Mouse (Mus musculus) hindbrain, embryonic 12.5 days (tissue): ENCODE measurements around the gene Acbd6. TPM values are rescaled to one million over a fixed set of nuclear protein-coding genes. Genes with fewer than 3 reads are reported as not detected.

Experiments
- ATAC-seq: fragments of 200-750 bp; cut with Nextera tagmentation; 2 replicates; pipeline ENCODE4 v1.8.0; 2017; ENCODE audit warnings: moderate TSS enrichment; ENCODE audit not compliant: low FRiP score
- H3K27ac ChIP-seq: fragments of 300-500 bp; sonication (generic); 2 replicates; pipeline ENCODE4 v1.5.1; 2016; ENCODE audit warnings: mild to moderate bottlenecking
- H3K27me3 ChIP-seq: fragments of 300-500 bp; sonication (generic); 2 replicates; pipeline ENCODE4 v1.6.1; 2016; ENCODE audit warnings: mild to moderate bottlenecking
- H3K36me3 ChIP-seq: fragments of 300-500 bp; sonication (generic); 2 replicates; pipeline ENCODE4 v1.6.1; 2016; ENCODE audit warnings: mild to moderate bottlenecking
- H3K4me1 ChIP-seq: fragments of 300-500 bp; sonication (generic); 2 replicates; pipeline ENCODE4 v1.6.1; 2016
- H3K4me2 ChIP-seq: fragments of 300-500 bp; sonication (generic); replicated peaks from 2 replicates; pipeline ENCODE4 v1.6.1; 2016; ENCODE audit warnings: mild to moderate bottlenecking
- H3K4me3 ChIP-seq: fragments of 300-500 bp; sonication (generic); 2 replicates; pipeline ENCODE4 v1.5.1; 2016; ENCODE audit warnings: mild to moderate bottlenecking
- H3K9ac ChIP-seq: fragments of 300-500 bp; sonication (generic); 2 replicates; pipeline ENCODE4 v1.6.1; 2016; ENCODE audit warnings: mild to moderate bottlenecking, moderate library complexity
- H3K9me3 ChIP-seq: fragments of 300-500 bp; sonication (generic); replicated peaks from 2 replicates; pipeline ENCODE4 v1.6.1; 2016; ENCODE audit warnings: mild to moderate bottlenecking
- WGBS: fragments of 180-500 bp; shearing (Covaris S2); methylation state at CpG from one replicate; pipeline ENCODE4 v1.1.7; 2016; 5-methylcytosine and 5-hydroxymethylcytosine counted together
- polyA plus RNA-seq: library from polyadenylated mRNA; unstranded; fragments of >200 nt; fragmentation: Nextera tagmentation; extraction: Ambion mirVana; gene quantifications from 2 replicates; pipeline ENCODE4 v1.2.1, GENCODE M21; 2016

Gene Acbd6
- polyA plus RNA-seq, 1 experiment from 2014 or later, result 91.9 TPM

DNA sequence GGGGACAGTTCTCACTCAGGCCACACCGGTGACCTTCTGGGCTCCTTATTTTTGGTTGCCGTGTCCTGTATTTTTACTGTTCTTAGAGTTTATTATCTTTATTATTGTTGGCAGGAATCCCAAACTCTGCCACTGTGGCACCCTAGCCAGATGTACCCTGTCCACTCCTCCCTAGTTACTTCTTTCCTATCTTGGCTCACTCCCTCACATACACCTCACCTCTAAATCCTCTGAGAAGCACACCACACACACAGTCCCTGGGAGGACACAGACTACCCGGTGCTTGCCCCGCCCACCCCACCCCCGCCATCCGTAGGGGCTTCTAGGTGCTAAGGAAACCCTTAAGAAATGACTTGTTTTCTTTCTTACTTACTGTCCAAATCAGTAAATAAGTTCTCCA, 117.7 kb downstream of the Acbd6 start:
- Histone ChIP-seq H3K4me2 (no peak overlapping the region), H3K9me3 (no peaks in the 10 kb centered on the region), H3K4me3 (no peak overlapping the region), H3K36me3 (no peaks in the 10 kb centered on the region), H3K9ac (no peak overlapping the region), H3K4me1 (peaks cover 5% of the 10 kb centered on the region; the same call in 1 of the 2 replicates), H3K27me3 (no peaks in the 10 kb centered on the region), H3K27ac (no peak overlapping the region)
- ATAC-seq, result no peak
- WGBS, result 86% methylated on average over 6 of the region's 6 CpGs

GRCm38 (mm10) chr1:155681116-155681799, 123.3 kb downstream of the Acbd6 start:
- Histone ChIP-seq H3K4me1 (peaks cover 23% of the 10 kb centered on the region), H3K27ac (peak overlapping the region; percentile 76), H3K36me3 (no peaks in the 10 kb centered on the region), H3K9ac (no peak overlapping the region), H3K9me3 (no peaks in the 10 kb centered on the region), H3K27me3 (no peaks in the 10 kb centered on the region), H3K4me3 (no peak overlapping the region), H3K4me2 (no peak overlapping the region)
- peak; percentile 84 for ATAC-seq
- WGBS, result 43% methylated on average over 10 of the region's 10 CpGs

DNA sequence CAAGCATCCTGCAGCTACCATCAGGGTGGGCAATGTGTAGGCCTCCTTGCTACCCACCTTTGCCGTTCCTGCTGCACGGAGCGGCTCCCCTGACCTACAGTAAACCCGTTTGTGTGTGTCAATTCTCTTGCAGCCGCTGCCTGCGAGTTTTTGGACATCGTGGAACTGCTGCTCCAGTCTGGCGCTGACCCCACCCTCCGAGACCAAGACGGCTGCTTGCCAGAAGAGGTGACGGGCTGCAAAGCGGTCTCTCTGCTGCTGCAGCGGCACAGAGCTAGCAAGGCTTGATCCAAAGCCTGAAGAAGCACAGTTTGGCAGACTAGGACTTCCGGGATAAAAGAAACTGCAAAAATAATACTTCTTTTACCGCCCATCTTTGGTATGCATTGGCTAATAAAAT, 128.9 kb downstream of the Acbd6 start:
- Histone ChIP-seq H3K9ac (no peak overlapping the region), H3K9me3 (no peaks in the 10 kb centered on the region), H3K4me2 (no peak overlapping the region), H3K4me1 (peaks cover 13% of the 10 kb centered on the region), H3K4me3 (no peak overlapping the region), H3K27me3 (no peaks in the 10 kb centered on the region), H3K27ac (0 out of 2 replicates have a peak overlapping the region, but pooled peaks have one; percentile 17), H3K36me3 (no peaks in the 10 kb centered on the region)
- WGBS, result 81% methylated on average over 15 of the region's 15 CpGs
- ATAC-seq, result no peak

DNA sequence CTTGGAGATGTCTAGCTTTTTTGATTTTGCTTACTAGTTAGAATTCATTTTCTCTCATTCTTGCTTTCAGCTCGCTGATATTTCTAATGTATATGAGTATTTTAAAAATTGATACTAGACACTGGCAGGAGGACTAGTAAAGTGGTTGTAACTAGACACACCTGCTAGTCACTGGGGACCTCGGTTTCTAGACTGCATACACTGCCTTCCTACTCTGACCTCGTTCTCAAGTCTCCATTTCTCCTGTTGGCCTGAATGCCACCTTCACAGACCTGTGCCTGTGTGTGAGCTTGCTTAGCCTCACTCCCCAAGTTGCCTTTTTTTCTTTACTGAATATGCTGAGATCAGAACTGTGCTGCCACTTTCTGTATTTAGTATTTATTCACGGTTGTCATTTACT, 131.2 kb downstream of the Acbd6 start:
- Histone ChIP-seq H3K4me1 (peaks cover 6% of the 10 kb centered on the region; the same call in 1 of the 2 replicates), H3K36me3 (no peaks in the 10 kb centered on the region), H3K27ac (no peak overlapping the region), H3K27me3 (no peaks in the 10 kb centered on the region), H3K4me3 (no peak overlapping the region), H3K4me2 (no peak overlapping the region), H3K9ac (no peak overlapping the region), H3K9me3 (no peaks in the 10 kb centered on the region)
- 75% methylated on average over 4 of the region's 4 CpGs for WGBS
- ATAC-seq, result no peak

- ATAC-seq, result no peak
- no peak overlapping the region for H3K4me2 ChIP-seq
- H3K9me3 ChIP-seq, result no peaks in the 10 kb centered on the region
- H3K9ac ChIP-seq, result no peak overlapping the region
- 76% methylated on average over 5 of the region's 5 CpGs for WGBS
- H3K4me1 ChIP-seq, result peaks cover 6% of the 10 kb centered on the region; the same call in 1 of the 2 replicates
- H3K4me3 ChIP-seq, result no peak overlapping the region
- H3K36me3 ChIP-seq, result no peaks in the 10 kb centered on the region
- H3K27ac ChIP-seq, result no peak overlapping the region
- no peaks in the 10 kb centered on the region for H3K27me3 ChIP-seq
Observed at GRCm38 (mm10) chr1:155689558-155689957, 131.6 kb downstream of the Acbd6 start.

GRCm38 (mm10) chr1:155692230-155692629, 134.3 kb downstream of the Acbd6 start:
- Histone ChIP-seq H3K27ac (no peak overlapping the region), H3K4me2 (no peak overlapping the region), H3K36me3 (no peaks in the 10 kb centered on the region), H3K9ac (no peak overlapping the region), H3K27me3 (no peaks in the 10 kb centered on the region), H3K9me3 (no peaks in the 10 kb centered on the region), H3K4me3 (no peak overlapping the region), H3K4me1 (peaks cover 3% of the 10 kb centered on the region; the same call in 1 of the 2 replicates)
- 90% methylated on average over 6 of the region's 6 CpGs for WGBS
- no peak for ATAC-seq

- no peaks in the 10 kb centered on the region for H3K9me3 ChIP-seq
- 81% methylated on average over 11 of the region's 11 CpGs for WGBS
- H3K36me3 ChIP-seq, result no peaks in the 10 kb centered on the region
- no peak overlapping the region for H3K4me3 ChIP-seq
- H3K9ac ChIP-seq, result no peak overlapping the region
- peaks cover 3% of the 10 kb centered on the region; the same call in 1 of the 2 replicates for H3K4me1 ChIP-seq
- no peak for ATAC-seq
- no peak overlapping the region for H3K4me2 ChIP-seq
- no peak overlapping the region for H3K27ac ChIP-seq
- no peaks in the 10 kb centered on the region for H3K27me3 ChIP-seq
Observed at GRCm38 (mm10) chr1:155693026-155693425, 135.1 kb downstream of the Acbd6 start.

DNA sequence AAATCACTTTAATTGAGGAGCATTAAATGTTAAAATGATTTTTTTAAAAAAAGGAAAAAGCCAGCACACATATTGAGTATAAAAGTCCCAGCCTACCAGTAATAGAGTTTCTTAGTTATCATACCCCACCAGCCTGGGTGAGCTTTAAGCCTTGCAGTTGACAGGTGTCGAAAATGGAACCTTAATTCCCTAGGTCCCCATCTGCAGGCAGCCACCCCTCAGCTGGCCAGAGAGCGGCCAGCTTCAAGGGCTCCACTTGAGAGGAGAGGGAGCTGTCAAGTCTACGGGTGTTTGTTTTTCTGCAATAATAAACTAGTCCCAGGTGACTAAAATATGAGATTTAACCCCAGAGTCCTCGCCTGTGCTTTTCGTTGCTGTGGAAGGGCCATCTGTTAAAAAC, 135.5 kb downstream of the Acbd6 start:
- ATAC-seq, result no peak
- H3K4me3 ChIP-seq, result no peak overlapping the region
- no peaks in the 10 kb centered on the region for H3K27me3 ChIP-seq
- H3K27ac ChIP-seq, result no peak overlapping the region
- peaks cover 6% of the 10 kb centered on the region; the same call in 1 of the 2 replicates for H3K4me1 ChIP-seq
- H3K4me2 ChIP-seq, result no peak overlapping the region
- H3K9me3 ChIP-seq, result no peaks in the 10 kb centered on the region
- WGBS, result 52% methylated on average over 5 of the region's 5 CpGs
- no peaks in the 10 kb centered on the region for H3K36me3 ChIP-seq
- no peak overlapping the region for H3K9ac ChIP-seq

DNA sequence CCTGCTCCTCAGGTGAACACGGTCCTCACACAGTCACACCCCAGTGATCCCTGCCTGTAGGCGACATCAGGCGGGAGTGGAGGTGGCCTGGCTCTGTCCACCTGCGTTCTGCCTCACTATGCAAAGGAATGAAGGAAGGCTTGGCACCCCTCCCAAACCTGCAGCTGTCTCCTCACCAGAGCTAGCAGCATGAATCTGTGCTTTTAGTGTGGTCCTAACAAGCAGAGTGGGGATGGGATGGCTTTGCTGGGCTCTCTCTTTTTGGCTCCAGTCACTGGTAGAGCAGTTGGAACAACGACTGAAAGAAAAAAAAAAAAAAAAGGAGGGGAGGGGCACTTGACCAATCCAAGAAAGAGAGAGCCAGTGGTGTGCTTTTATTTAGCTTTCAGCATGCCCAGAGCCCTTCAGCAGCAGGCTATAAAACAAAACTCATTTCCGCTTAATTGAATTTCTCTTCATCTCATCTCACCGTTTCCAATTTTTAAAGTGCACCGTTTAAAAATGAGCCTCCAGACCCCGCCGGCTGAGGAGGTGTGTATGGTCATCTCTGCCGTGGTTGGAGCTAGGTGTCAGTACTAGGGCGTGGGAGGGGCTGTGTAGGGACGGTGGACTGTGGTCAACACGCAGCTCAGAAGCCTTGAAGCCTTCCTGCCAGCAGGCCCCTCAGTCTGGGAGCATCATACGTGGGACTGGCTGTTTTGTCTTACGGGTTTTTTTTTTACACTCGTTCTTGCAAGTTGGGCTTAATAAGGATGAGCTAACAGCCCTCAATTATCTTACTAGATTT, 140.6 kb downstream of the Acbd6 start:
- Histone ChIP-seq H3K36me3 (no peaks in the 10 kb centered on the region), H3K4me1 (peaks cover 3% of the 10 kb centered on the region; the same call in 1 of the 2 replicates), H3K9me3 (no peaks in the 10 kb centered on the region), H3K4me3 (no peak overlapping the region), H3K27me3 (no peaks in the 10 kb centered on the region), H3K27ac (no peak overlapping the region), H3K9ac (no peak overlapping the region), H3K4me2 (no peak overlapping the region)
- WGBS, result 65% methylated on average over 17 of the region's 17 CpGs
- ATAC-seq, result no peak

- Histone ChIP-seq H3K27ac (no peak overlapping the region), H3K4me3 (no peak overlapping the region), H3K36me3 (no peaks in the 10 kb centered on the region), H3K9ac (no peak overlapping the region), H3K4me1 (peaks cover 8% of the 10 kb centered on the region; the same call in 1 of the 2 replicates), H3K9me3 (no peaks in the 10 kb centered on the region), H3K4me2 (no peak overlapping the region), H3K27me3 (0 out of 2 replicates have a peak, but pooled peaks cover 3% of the 10 kb centered on the region)
- no peak for ATAC-seq
Observed at GRCm38 (mm10) chr1:155700886-155701285, 143.0 kb downstream of the Acbd6 start.

GRCm38 (mm10) chr1:155703191-155703680, 145.3 kb downstream of the Acbd6 start:
- no peak overlapping the region for H3K4me3 ChIP-seq
- H3K36me3 ChIP-seq, result no peaks in the 10 kb centered on the region
- no peak overlapping the region for H3K4me2 ChIP-seq
- no peak overlapping the region for H3K27ac ChIP-seq
- ATAC-seq, result no peak
- 86% methylated on average over 5 of the region's 5 CpGs for WGBS
- peaks cover 7% of the 10 kb centered on the region; the same call in 1 of the 2 replicates for H3K4me1 ChIP-seq
- H3K9ac ChIP-seq, result no peak overlapping the region
- no peaks in the 10 kb centered on the region for H3K9me3 ChIP-seq
- 0 out of 2 replicates have a peak, but pooled peaks cover 3% of the 10 kb centered on the region for H3K27me3 ChIP-seq

GRCm38 (mm10) chr1:155704182-155704581, 146.3 kb downstream of the Acbd6 start:
- Histone ChIP-seq H3K27me3 (0 out of 2 replicates have a peak, but pooled peaks cover 3% of the 10 kb centered on the region), H3K9ac (no peak overlapping the region), H3K4me1 (0 out of 2 replicates have a peak, but pooled peaks cover 5% of the 10 kb centered on the region), H3K4me3 (no peak overlapping the region), H3K9me3 (no peaks in the 10 kb centered on the region), H3K4me2 (no peak overlapping the region), H3K36me3 (no peaks in the 10 kb centered on the region), H3K27ac (no peak overlapping the region)
- ATAC-seq, result peak; percentile 80
- WGBS, result 44% methylated on average over 5 of the region's 5 CpGs
